Mouse (Mus musculus): ENCODE data around the gene Cdc42bpa. TPM values are rescaled to one million over a fixed set of nuclear protein-coding genes. Genes with fewer than 3 reads are reported as not detected.
A peak's percentile ranks its signal among the peaks of the same experiment; 100 is the strongest.

The Cdc42bpa gene
- polyA plus RNA-seq, 1 experiment from 2014 or later: 11.6 TPM

- ATAC-seq (ENCODE audit: insufficient number of reproducible peaks, low FRiP score): no peak
- 5% methylated on average over 16 of the region's 16 CpGs for WGBS
Measured at GRCm38 (mm10) chr1:179960882-179961698, 818 bp downstream of the Cdc42bpa start.

GRCm38 (mm10) chr1:179961777-179962176 is 1.5 kb downstream of the Cdc42bpa start:
- Histone ChIP-seq H3K27ac (ENCODE audit: poor library complexity, severe bottlenecking) (no peak overlapping the region), H3K9me3 (replicated peaks) (no peaks in the 10 kb centered on the region), H3K4me1 (replicated peaks) (peaks cover 21% of the 10 kb centered on the region), H3K27me3 (replicated peaks) (no peaks in the 10 kb centered on the region), H3K4me2 (peak overlapping the region; percentile 96), H3K36me3 (no peaks in the 10 kb centered on the region), H3K9ac (peak overlapping the region; percentile 78), H3K4me3 (peak overlapping the region; percentile 78)
- 36% methylated on average over 4 of the region's 4 CpGs for WGBS
- no peak for ATAC-seq (ENCODE audit: insufficient number of reproducible peaks, low FRiP score)

More at GRCm38 (mm10) chr1:179960882-179961698, 818 bp downstream of the Cdc42bpa start:
- H3K4me2 ChIP-seq: peak overlapping the region; percentile 96
- no peaks in the 10 kb centered on the region for H3K36me3 ChIP-seq
- H3K27me3 ChIP-seq (replicated peaks): no peaks in the 10 kb centered on the region
- peak overlapping the region; percentile 78 for H3K9ac ChIP-seq
- H3K4me1 ChIP-seq (replicated peaks): peaks cover 21% of the 10 kb centered on the region
- no peak overlapping the region for H3K27ac ChIP-seq (ENCODE audit: poor library complexity, severe bottlenecking)
- peak overlapping the region; percentile 78 for H3K4me3 ChIP-seq
- no peaks in the 10 kb centered on the region for H3K9me3 ChIP-seq (replicated peaks)

- Histone ChIP-seq H3K9ac (no peak overlapping the region), H3K36me3 (no peaks in the 10 kb centered on the region), H3K27me3 (replicated peaks) (no peaks in the 10 kb centered on the region), H3K9me3 (replicated peaks) (no peaks in the 10 kb centered on the region), H3K4me3 (no peak overlapping the region), H3K27ac (ENCODE audit: poor library complexity, severe bottlenecking) (no peak overlapping the region), H3K4me2 (no peak overlapping the region), H3K4me1 (replicated peaks) (peaks cover 9% of the 10 kb centered on the region; the same call in 1 of the 2 replicates)
- no peak for ATAC-seq (ENCODE audit: insufficient number of reproducible peaks, low FRiP score)
- WGBS: 43% methylated on average over 5 of the region's 5 CpGs
Measured at GRCm38 (mm10) chr1:179969776-179970428, 9.6 kb downstream of the Cdc42bpa start.

- H3K4me3 ChIP-seq: no peak overlapping the region
- 74% methylated on average over 6 of the region's 6 CpGs for WGBS
- H3K36me3 ChIP-seq: no peaks in the 10 kb centered on the region
- no peak for ATAC-seq (ENCODE audit: insufficient number of reproducible peaks, low FRiP score)
- H3K4me1 ChIP-seq (replicated peaks): peaks cover 19% of the 10 kb centered on the region
- no peak overlapping the region for H3K4me2 ChIP-seq
- no peak overlapping the region for H3K9ac ChIP-seq
- no peaks in the 10 kb centered on the region for H3K9me3 ChIP-seq (replicated peaks)
- no peak overlapping the region for H3K27ac ChIP-seq (ENCODE audit: poor library complexity, severe bottlenecking)
- no peaks in the 10 kb centered on the region for H3K27me3 ChIP-seq (replicated peaks)
Measured at GRCm38 (mm10) chr1:179975021-179975420, 14.7 kb downstream of the Cdc42bpa start.

- Histone ChIP-seq H3K4me1 (replicated peaks) (peaks cover 17% of the 10 kb centered on the region), H3K4me2 (no peak overlapping the region), H3K36me3 (no peaks in the 10 kb centered on the region), H3K27me3 (replicated peaks) (no peaks in the 10 kb centered on the region), H3K27ac (ENCODE audit: poor library complexity, severe bottlenecking) (no peak overlapping the region), H3K9ac (no peak overlapping the region), H3K9me3 (replicated peaks) (no peaks in the 10 kb centered on the region), H3K4me3 (no peak overlapping the region)
- ATAC-seq (ENCODE audit: insufficient number of reproducible peaks, low FRiP score): no peak
- 64% methylated on average over 5 of the region's 5 CpGs for WGBS
Measured at GRCm38 (mm10) chr1:179975645-179976275, 15.5 kb downstream of the Cdc42bpa start.

GRCm38 (mm10) chr1:179977437-179977836 is 17.2 kb downstream of the Cdc42bpa start:
- WGBS: 67% methylated on average over 6 of the region's 6 CpGs
- peaks cover 17% of the 10 kb centered on the region for H3K4me1 ChIP-seq (replicated peaks)
- no peak overlapping the region for H3K4me3 ChIP-seq
- no peak overlapping the region for H3K27ac ChIP-seq (ENCODE audit: poor library complexity, severe bottlenecking)
- no peak overlapping the region for H3K9ac ChIP-seq
- H3K36me3 ChIP-seq: peaks cover 6% of the 10 kb centered on the region; the same call in 1 of the 2 replicates
- ATAC-seq (ENCODE audit: insufficient number of reproducible peaks, low FRiP score): no peak
- peaks cover 6% of the 10 kb centered on the region for H3K9me3 ChIP-seq (replicated peaks)
- H3K4me2 ChIP-seq: no peak overlapping the region
- no peaks in the 10 kb centered on the region for H3K27me3 ChIP-seq (replicated peaks)

- Histone ChIP-seq H3K9me3 (replicated peaks) (peaks cover 6% of the 10 kb centered on the region), H3K27me3 (replicated peaks) (no peaks in the 10 kb centered on the region)
Measured at GRCm38 (mm10) chr1:179978742-179979141, 18.5 kb downstream of the Cdc42bpa start.

GRCm38 (mm10) chr1:179981680-179982079 is 21.4 kb downstream of the Cdc42bpa start:
- no peaks in the 10 kb centered on the region for H3K27me3 ChIP-seq (replicated peaks)
- H3K4me1 ChIP-seq (replicated peaks): peaks cover 6% of the 10 kb centered on the region; the same call in 1 of the 2 replicates
- H3K27ac ChIP-seq (ENCODE audit: poor library complexity, severe bottlenecking): no peak overlapping the region
- H3K4me2 ChIP-seq: no peak overlapping the region
- H3K36me3 ChIP-seq: peaks cover 6% of the 10 kb centered on the region; the same call in 1 of the 2 replicates
- no peak for ATAC-seq (ENCODE audit: insufficient number of reproducible peaks, low FRiP score)
- H3K9me3 ChIP-seq (replicated peaks): peaks cover 6% of the 10 kb centered on the region
- no peak overlapping the region for H3K9ac ChIP-seq
- no peak overlapping the region for H3K4me3 ChIP-seq

More at GRCm38 (mm10) chr1:179978742-179979141, 18.5 kb downstream of the Cdc42bpa start:
- peaks cover 14% of the 10 kb centered on the region for H3K4me1 ChIP-seq (replicated peaks)
- no peak overlapping the region for H3K4me3 ChIP-seq
- no peak overlapping the region for H3K27ac ChIP-seq (ENCODE audit: poor library complexity, severe bottlenecking)
- H3K9ac ChIP-seq: no peak overlapping the region
- 71% methylated on average over 1 of the region's 1 CpGs for WGBS
- peaks cover 6% of the 10 kb centered on the region; the same call in 1 of the 2 replicates for H3K36me3 ChIP-seq
- ATAC-seq (ENCODE audit: insufficient number of reproducible peaks, low FRiP score): no peak
- no peak overlapping the region for H3K4me2 ChIP-seq

GRCm38 (mm10) chr1:179982183-179982582 is 21.9 kb downstream of the Cdc42bpa start:
- Histone ChIP-seq H3K4me2 (no peak overlapping the region), H3K27ac (ENCODE audit: poor library complexity, severe bottlenecking) (no peak overlapping the region), H3K4me1 (replicated peaks) (peaks cover 6% of the 10 kb centered on the region; the same call in 1 of the 2 replicates), H3K36me3 (peaks cover 6% of the 10 kb centered on the region; the same call in 1 of the 2 replicates), H3K9ac (no peak overlapping the region), H3K4me3 (no peak overlapping the region), H3K9me3 (replicated peaks) (peaks cover 6% of the 10 kb centered on the region), H3K27me3 (replicated peaks) (no peaks in the 10 kb centered on the region)
- ATAC-seq (ENCODE audit: insufficient number of reproducible peaks, low FRiP score): no peak
- 76% methylated on average over 1 of the region's 1 CpGs for WGBS

GRCm38 (mm10) chr1:179982933-179983332 is 22.7 kb downstream of the Cdc42bpa start:
- ATAC-seq (ENCODE audit: insufficient number of reproducible peaks, low FRiP score): no peak

GRCm38 (mm10) chr1:179984171-179984570 is 23.9 kb downstream of the Cdc42bpa start:
- 85% methylated on average over 1 of the region's 1 CpGs for WGBS
- H3K4me3 ChIP-seq: no peak overlapping the region

More at GRCm38 (mm10) chr1:179982933-179983332, 22.7 kb downstream of the Cdc42bpa start:
- 84% methylated on average over 1 of the region's 1 CpGs for WGBS
- no peak overlapping the region for H3K9ac ChIP-seq
- H3K9me3 ChIP-seq (replicated peaks): peaks cover 6% of the 10 kb centered on the region
- no peak overlapping the region for H3K4me3 ChIP-seq
- no peaks in the 10 kb centered on the region for H3K4me1 ChIP-seq (replicated peaks)
- no peak overlapping the region for H3K27ac ChIP-seq (ENCODE audit: poor library complexity, severe bottlenecking)
- no peak overlapping the region for H3K4me2 ChIP-seq
- no peaks in the 10 kb centered on the region for H3K27me3 ChIP-seq (replicated peaks)
- peaks cover 6% of the 10 kb centered on the region; the same call in 1 of the 2 replicates for H3K36me3 ChIP-seq

More at GRCm38 (mm10) chr1:179984171-179984570, 23.9 kb downstream of the Cdc42bpa start:
- no peak overlapping the region for H3K4me2 ChIP-seq
- peaks cover 6% of the 10 kb centered on the region for H3K9me3 ChIP-seq (replicated peaks)
- H3K4me1 ChIP-seq (replicated peaks): no peaks in the 10 kb centered on the region
- H3K9ac ChIP-seq: no peak overlapping the region
- no peak for ATAC-seq (ENCODE audit: insufficient number of reproducible peaks, low FRiP score)
- H3K27me3 ChIP-seq (replicated peaks): no peaks in the 10 kb centered on the region
- H3K27ac ChIP-seq (ENCODE audit: poor library complexity, severe bottlenecking): no peak overlapping the region
- H3K36me3 ChIP-seq: peaks cover 6% of the 10 kb centered on the region; the same call in 1 of the 2 replicates

All from heart, embryonic 12.5 days (tissue).